Mouse (Mus musculus) inflammation-experienced regulatory T-cells (primary cell): Measurements from ENCODE around the gene Ascc1. TPM values are rescaled to one million over a fixed set of nuclear protein-coding genes. Genes with fewer than 3 reads are reported as not detected.

Source experiments
- polyA plus RNA-seq, 2 experiments: library from polyadenylated mRNA; unstranded; fragments of 100-300 nt; shearing (Covaris generic); gene quantifications; one replicate each; pipeline ENCODE4 v1.2.1; 2017

Gene Ascc1
- 10 to 100 TPM; 39.7 to 48.5 TPM for polyA plus RNA-seq

DNA sequence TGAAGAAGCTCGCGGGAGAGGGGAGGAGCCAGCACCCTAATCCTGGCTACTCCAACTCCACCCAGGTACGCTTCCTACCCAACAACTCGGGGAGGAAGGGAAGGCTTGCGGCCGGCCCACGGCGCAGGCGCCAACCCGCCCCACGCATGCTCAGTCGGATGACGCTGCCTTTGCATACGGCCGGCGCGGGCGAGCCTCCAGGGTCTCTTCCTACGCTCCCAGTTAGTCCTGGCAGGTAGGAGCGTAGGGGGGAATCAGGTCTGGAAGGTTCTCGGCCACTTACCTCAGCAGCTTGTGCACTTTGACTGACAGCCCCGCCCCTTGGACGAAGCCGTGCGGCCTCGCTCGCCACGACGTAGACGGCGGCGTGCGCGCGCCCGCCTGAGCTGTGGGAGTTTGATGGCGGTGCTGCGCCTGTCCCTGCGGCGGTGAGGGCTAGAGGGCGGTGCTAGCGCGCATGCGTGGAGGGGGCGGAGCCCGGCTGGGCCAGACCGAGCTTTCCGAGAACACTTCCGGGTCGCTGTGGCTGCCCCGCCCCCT is at the start of gene Ascc1, which contains the start of gene Anapc16:
Gene Ascc1, plus strand, starts transcription at position 133 of the 540 bp plus-strand sequence.
Gene Anapc16, minus strand, starts transcription at position 463 of the 540 bp plus-strand sequence.

DNA sequence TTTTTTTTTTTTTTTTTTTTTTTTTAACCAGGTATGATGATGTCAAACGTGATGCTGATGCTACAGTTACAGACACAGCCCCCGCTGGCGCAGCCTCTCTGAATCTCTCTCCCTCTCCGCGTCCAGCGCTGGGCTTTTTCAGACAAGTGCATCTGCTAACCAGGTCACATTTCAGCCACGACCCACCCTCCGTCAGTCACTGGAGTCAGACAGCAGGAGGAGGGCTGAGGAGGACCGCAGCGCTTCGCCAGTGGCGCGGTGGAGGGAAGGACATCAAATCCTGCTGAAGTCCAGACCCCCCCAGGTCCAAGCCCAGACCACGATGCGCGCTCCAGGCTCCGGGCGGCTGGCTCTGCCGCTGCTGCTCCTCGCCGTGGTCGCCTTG is 103.5 kb downstream of the Ascc1 start, which contains the start of gene Spock2:
Gene Spock2, plus strand, starts transcription at position 74 of the 385 bp plus-strand sequence.

Other genes starting within 250 kb of the Ascc1 start
- gene Dnajb12, start 123.2 kb upstream of the Ascc1 start, polyA plus RNA-seq, result 10 to 100 TPM; 15.8 to 17.5 TPM
- gene Ddit4, start 51.0 kb upstream of the Ascc1 start, polyA plus RNA-seq, result 10 to 100 TPM; 70.3 to 78.7 TPM
- 100 to 1,000 TPM in 1 of 2 experiments, 10 to 100 TPM in 1; 96.6 to 133 TPM for gene Anapc16, start 330 bp downstream of the Ascc1 start, polyA plus RNA-seq
- gene Spock2, start 103.4 kb downstream of the Ascc1 start, polyA plus RNA-seq, result 1 to 10 TPM; 3.1 to 7.3 TPM
- 1 to 10 TPM in 1 of 2 experiments, under 1 TPM in 1; 0.18 to 2.1 TPM for gene Chst3, start 216.5 kb downstream of the Ascc1 start, polyA plus RNA-seq